Mouse (Mus musculus) neural tube, embryonic 11.5 days (tissue): ENCODE data around the gene Dcun1d1. TPM values are rescaled to one million over a fixed set of nuclear protein-coding genes. Genes with fewer than 3 reads are reported as not detected.

ENCODE experiments used
- ATAC-seq: fragments of 200-750 bp; cut with Nextera tagmentation; 2 replicates; pipeline ENCODE4 v1.8.0; 2017; ENCODE audit warnings: moderate number of reproducible peaks, mild to moderate bottlenecking, moderate TSS enrichment, moderate library complexity; ENCODE audit not compliant: insufficient read depth, low FRiP score, low TSS enrichment
- DNase-seq: peaks from one replicate; pipeline ENCODE4 v3.0.0-alpha.2; 2015; ENCODE audit warnings: low spot score
- H3K27ac ChIP-seq: fragments of 300-500 bp; sonication (generic); 2 replicates; pipeline ENCODE4 v1.5.1; 2014; ENCODE audit warnings: low read depth, mild to moderate bottlenecking, low read length
- H3K27me3 ChIP-seq: fragments of 300-500 bp; sonication (generic); 2 replicates; pipeline ENCODE4 v1.6.1; 2014; ENCODE audit warnings: mild to moderate bottlenecking, low read length, mixed read lengths; ENCODE audit not compliant: control insufficient read depth, insufficient read depth
- H3K36me3 ChIP-seq: fragments of 300-500 bp; sonication (generic); 2 replicates; pipeline ENCODE4 v1.6.1; 2014; ENCODE audit warnings: mild to moderate bottlenecking, low read length, moderate library complexity, mixed read lengths; ENCODE audit not compliant: control insufficient read depth, insufficient read depth
- H3K4me1 ChIP-seq: fragments of 300-500 bp; sonication (generic); 2 replicates; pipeline ENCODE4 v1.6.1; 2014; ENCODE audit warnings: low read length, mixed read lengths; ENCODE audit not compliant: control insufficient read depth, insufficient read depth
- H3K4me2 ChIP-seq: fragments of 300-500 bp; sonication (generic); 2 replicates; pipeline ENCODE4 v1.6.1; 2014; ENCODE audit warnings: low read depth, mild to moderate bottlenecking, moderate library complexity
- H3K4me3 ChIP-seq: fragments of 300-500 bp; sonication (generic); 2 replicates; pipeline ENCODE4 v1.5.1; 2014; ENCODE audit warnings: low read depth, low read length
- H3K9ac ChIP-seq: fragments of 300-500 bp; sonication (generic); 2 replicates; pipeline ENCODE4 v1.6.1; 2014; ENCODE audit warnings: mild to moderate bottlenecking, low read length
- H3K9me3 ChIP-seq: fragments of 300-500 bp; sonication (generic); 2 replicates; pipeline ENCODE4 v1.6.1; 2016; ENCODE audit warnings: low read length; ENCODE audit not compliant: control insufficient read depth
- WGBS: fragments of 180-500 bp; shearing (Covaris S2); extraction: QIAGEN DNeasy Blood & Tissue Kit; methylation state at CpG from one replicate; pipeline ENCODE4 v1.1.7; 2014; 5-methylcytosine and 5-hydroxymethylcytosine counted together
- polyA plus RNA-seq: library from polyadenylated mRNA; unstranded; fragments of >200 nt; fragmentation: Nextera tagmentation; extraction: Ambion mirVana; gene quantifications from 2 replicates; pipeline ENCODE4 v1.2.1, GENCODE M21; 2014

Dcun1d1 gene
- polyA plus RNA-seq, 1 experiment from 2014 or later: 92.3 TPM

- ATAC-seq (no peak), DNase-seq (no peak)
- H3K9me3 ChIP-seq: no peaks in the 10 kb centered on the region
- H3K9ac ChIP-seq: no peak overlapping the region
- WGBS: 90% methylated on average over 5 of the region's 5 CpGs
- no peaks in the 10 kb centered on the region; the same call in 1 of the 2 replicates for H3K36me3 ChIP-seq
- H3K4me1 ChIP-seq: no peaks in the 10 kb centered on the region
- H3K27me3 ChIP-seq: no peaks in the 10 kb centered on the region
- H3K27ac ChIP-seq: no peak overlapping the region
- no peak overlapping the region for H3K4me2 ChIP-seq
- no peak overlapping the region for H3K4me3 ChIP-seq
These were observed 26.7 kb upstream of the Dcun1d1 start for GRCm38 (mm10) chr3:35963921-35964320.

- no peak for DNase-seq
- no peak overlapping the region for H3K27ac ChIP-seq
- no peak overlapping the region for H3K9ac ChIP-seq
- no peak overlapping the region for H3K4me3 ChIP-seq
- no peaks in the 10 kb centered on the region for H3K27me3 ChIP-seq
- H3K36me3 ChIP-seq: no peaks in the 10 kb centered on the region; the same call in 1 of the 2 replicates
- H3K4me2 ChIP-seq: no peak overlapping the region
- no peaks in the 10 kb centered on the region for H3K4me1 ChIP-seq
- ATAC-seq: no peak
- 96% methylated on average over 4 of the region's 4 CpGs for WGBS
- no peaks in the 10 kb centered on the region for H3K9me3 ChIP-seq
These were observed 26.2 kb upstream of the Dcun1d1 start for GRCm38 (mm10) chr3:35963401-35963800.

- ATAC-seq: no peak
- Histone ChIP-seq H3K4me1 (no peaks in the 10 kb centered on the region), H3K9me3 (no peaks in the 10 kb centered on the region), H3K9ac (no peak overlapping the region), H3K27ac (no peak overlapping the region), H3K36me3 (no peaks in the 10 kb centered on the region; the same call in 1 of the 2 replicates), H3K4me2 (no peak overlapping the region), H3K27me3 (no peaks in the 10 kb centered on the region), H3K4me3 (no peak overlapping the region)
- 92% methylated on average over 5 of the region's 5 CpGs for WGBS
- DNase-seq: no peak
These were observed 25.7 kb upstream of the Dcun1d1 start for GRCm38 (mm10) chr3:35962967-35963366.

- H3K27me3 ChIP-seq: no peaks in the 10 kb centered on the region
- H3K27ac ChIP-seq: no peak overlapping the region
- no peaks in the 10 kb centered on the region for H3K4me1 ChIP-seq
- no peak overlapping the region for H3K4me2 ChIP-seq
- 94% methylated on average over 3 of the region's 3 CpGs for WGBS
- no peak for ATAC-seq
- H3K9ac ChIP-seq: no peak overlapping the region
- no peak for DNase-seq
- no peak overlapping the region for H3K4me3 ChIP-seq
- no peaks in the 10 kb centered on the region for H3K9me3 ChIP-seq
- no peaks in the 10 kb centered on the region for H3K36me3 ChIP-seq
These were observed 20.0 kb upstream of the Dcun1d1 start for GRCm38 (mm10) chr3:35957230-35957629.

GRCm38 (mm10) chr3:35954901-35955575, 17.8 kb upstream of the Dcun1d1 start:
- DNase-seq (no peak), ATAC-seq (no peak)
- H3K9ac ChIP-seq: no peak overlapping the region
- no peak overlapping the region for H3K4me3 ChIP-seq
- H3K4me2 ChIP-seq: no peak overlapping the region
- no peaks in the 10 kb centered on the region for H3K9me3 ChIP-seq
- WGBS: 93% methylated on average over 9 of the region's 11 CpGs
- H3K4me1 ChIP-seq: no peaks in the 10 kb centered on the region
- H3K27ac ChIP-seq: no peak overlapping the region
- no peaks in the 10 kb centered on the region for H3K36me3 ChIP-seq
- H3K27me3 ChIP-seq: no peaks in the 10 kb centered on the region

- Histone ChIP-seq H3K9ac (no peak overlapping the region), H3K4me3 (no peak overlapping the region), H3K4me2 (no peak overlapping the region), H3K36me3 (no peaks in the 10 kb centered on the region), H3K27ac (no peak overlapping the region), H3K27me3 (no peaks in the 10 kb centered on the region), H3K4me1 (no peaks in the 10 kb centered on the region), H3K9me3 (no peaks in the 10 kb centered on the region)
- ATAC-seq (no peak), DNase-seq (no peak)
- 94% methylated on average over 6 of the region's 6 CpGs for WGBS
These were observed 16.6 kb upstream of the Dcun1d1 start for GRCm38 (mm10) chr3:35953816-35954215.

- no peak for DNase-seq
- Histone ChIP-seq H3K27ac (no peak overlapping the region), H3K27me3 (no peaks in the 10 kb centered on the region), H3K4me2 (no peak overlapping the region), H3K9ac (no peak overlapping the region), H3K4me3 (no peak overlapping the region), H3K4me1 (no peaks in the 10 kb centered on the region), H3K9me3 (no peaks in the 10 kb centered on the region), H3K36me3 (no peaks in the 10 kb centered on the region)
- ATAC-seq: no peak
- 33% methylated on average over 1 of the region's 1 CpGs for WGBS
These were observed 15.9 kb upstream of the Dcun1d1 start for GRCm38 (mm10) chr3:35953184-35953583.

GRCm38 (mm10) chr3:35948197-35948596, 11.0 kb upstream of the Dcun1d1 start:
- Histone ChIP-seq H3K4me2 (no peak overlapping the region), H3K36me3 (no peaks in the 10 kb centered on the region), H3K27ac (no peak overlapping the region), H3K9ac (no peak overlapping the region), H3K9me3 (no peaks in the 10 kb centered on the region), H3K4me1 (no peaks in the 10 kb centered on the region), H3K27me3 (no peaks in the 10 kb centered on the region), H3K4me3 (no peak overlapping the region)
- ATAC-seq: no peak
- no peak for DNase-seq
- WGBS: 82% methylated on average over 7 of the region's 7 CpGs

GRCm38 (mm10) chr3:35940520-35941135, 3.4 kb upstream of the Dcun1d1 start:
- Histone ChIP-seq H3K4me2 (no peak overlapping the region), H3K9me3 (no peaks in the 10 kb centered on the region), H3K27ac (no peak overlapping the region), H3K27me3 (no peaks in the 10 kb centered on the region), H3K9ac (no peak overlapping the region), H3K36me3 (no peaks in the 10 kb centered on the region), H3K4me1 (no peaks in the 10 kb centered on the region), H3K4me3 (no peak overlapping the region)
- DNase-seq: no peak
- WGBS: 84% methylated on average over 4 of the region's 4 CpGs
- ATAC-seq: no peak
